Mouse (Mus musculus): ENCODE data around the gene Pclaf.

- TF ChIP-seq TAL1 (IDR thresholded peaks at IDR 0.05; ENCODE audit: low read length) (no peak), GATA1 (IDR thresholded peaks at IDR 0.05; ENCODE audit: low read length) (no peak)
Observed at GRCm38 (mm10) chr9:65844421-65845165, 45.4 kb upstream of the Pclaf start.

Measured in erythroblast, embryonic 14.5 days (primary cell).